ENCODE assay signal across 8 mouse cellular contexts in genomic region chr12:54067886-54068756, GRCm38 (mm10).
A peak's percentile ranks its signal among the peaks of the same experiment; 100 is the strongest.
DNase-seq lines count a peak whose midpoint lies in the region; ATAC-seq and TF ChIP-seq lines count a peak whose summit lies in the region.

No protein-coding gene starts in this region.

- no peaks in the 10 kb centered on the region for H3K4me1 ChIP-seq in cerebellum, adult 2 months (ENCODE audit: control insufficient read depth, insufficient read depth, low read length)
- peaks cover 8% of the 10 kb centered on the region for H3K4me1 ChIP-seq in heart, embryonic 12.5 days (replicated peaks)
- peaks cover 11% of the 10 kb centered on the region; the same call in 1 of the 2 replicates for H3K4me1 ChIP-seq in stomach, embryonic 16.5 days (ENCODE audit: control insufficient read depth, insufficient read depth, low read length)

- WGBS in cerebellum, adult 2 months, result 10% methylated on average over 84 of the region's 84 CpGs
- WGBS in heart, embryonic 12.5 days, result 6% methylated on average over 84 of the region's 84 CpGs
- 6% methylated on average over 84 of the region's 84 CpGs for WGBS in stomach, embryonic 16.5 days

- peak; percentile 65 for ATAC-seq in common myeloid progenitor, adult 5-6 weeks (replicated peaks; ENCODE audit: low read depth, poor library complexity, severe bottlenecking)
- peak; percentile 77; the same call in 1 of the 2 replicates for ATAC-seq in heart, embryonic 12.5 days (ENCODE audit: insufficient number of reproducible peaks, low FRiP score)
- peak; percentile 65 for ATAC-seq in stomach, embryonic 16.5 days (ENCODE audit: insufficient read depth, low FRiP score)

- TF ChIP-seq POLR2A in cerebellum, adult 2 months (IDR thresholded peaks at IDR 0.05; ENCODE audit: borderline replicate concordance, insufficient read depth, low read length), result no peak

- 0 out of 2 replicates have a peak, but pooled peaks cover 1% of the 10 kb centered on the region for H3K27me3 ChIP-seq in cerebellum, adult 2 months (ENCODE audit: control insufficient read depth, insufficient read depth, low read length)
- H3K27me3 ChIP-seq in heart, embryonic 12.5 days (replicated peaks), result peaks cover 42% of the 10 kb centered on the region
- peaks cover 23% of the 10 kb centered on the region for H3K27me3 ChIP-seq in stomach, embryonic 16.5 days (ENCODE audit: control insufficient read depth, insufficient read depth, low read length)

- H3K4me2 ChIP-seq in heart, embryonic 12.5 days, result peak overlapping the region; percentile 86
- H3K4me2 ChIP-seq in stomach, embryonic 16.5 days (ENCODE audit: low read depth, low read length), result peak overlapping the region; percentile 82

- TF ChIP-seq CTCF in cerebellum, adult 2 months (IDR thresholded peaks at IDR 0.05; ENCODE audit: borderline replicate concordance, insufficient read depth, low read depth, low read length), result no peak

- H3K9ac ChIP-seq in heart, embryonic 12.5 days, result peak overlapping the region; percentile 55
- peak overlapping the region; percentile 59 for H3K9ac ChIP-seq in stomach, embryonic 16.5 days (ENCODE audit: low read length)

- H3K4me3 ChIP-seq in cerebellum, adult 2 months (replicated peaks; ENCODE audit: insufficient read depth, low read depth, low read length), result no peak overlapping the region
- peak overlapping the region; percentile 49 for H3K4me3 ChIP-seq in heart, embryonic 12.5 days
- peak overlapping the region; percentile 45 for H3K4me3 ChIP-seq in stomach, embryonic 16.5 days (replicated peaks; ENCODE audit: low read length)

- no peaks in the 10 kb centered on the region for H3K9me3 ChIP-seq in heart, embryonic 12.5 days (replicated peaks)
- no peaks in the 10 kb centered on the region for H3K9me3 ChIP-seq in stomach, embryonic 16.5 days (replicated peaks; ENCODE audit: control insufficient read depth, low read length)

- no peak overlapping the region for H3K27ac ChIP-seq in cerebellum, adult 2 months (ENCODE audit: insufficient read depth, low read length)
- H3K27ac ChIP-seq in heart, embryonic 12.5 days (ENCODE audit: poor library complexity, severe bottlenecking), result no peak overlapping the region
- no peak overlapping the region for H3K27ac ChIP-seq in stomach, embryonic 16.5 days (ENCODE audit: low read length)

- no peaks in the 10 kb centered on the region for H3K36me3 ChIP-seq in heart, embryonic 12.5 days
- H3K36me3 ChIP-seq in stomach, embryonic 16.5 days (ENCODE audit: control insufficient read depth, insufficient read depth, low read length), result no peaks in the 10 kb centered on the region

- DNase-seq in cerebellum, postnatal 14 days, result peak; percentile 24 to 35
- DNase-seq in cerebellum, adult 2 months, result no peak
- peak; percentile 8 to 12 for DNase-seq in kidney, adult 8-10 months
- DNase-seq in lung, postnatal 36 days, result peak; percentile 1
- no peak for DNase-seq in frontal cortex, postnatal 10 days (ENCODE audit: low spot score in 2 of 2)

Comparison
In these comparisons a context has a peak if more than half of its experiments do, and no peak if none do; other contexts are left out.
1. DNase-seq: peak in cerebellum, postnatal 14 days (2 of 2), kidney, adult 8-10 months (2 of 2) and lung, postnatal 36 days (single experiment); none in cerebellum, adult 2 months (0 of 2) and frontal cortex, postnatal 10 days (0 of 2).
2. Peak in every context shown above with its lines, with median percentiles within 50 percentile points of each other: ATAC-seq.